Comparison of ENCODE assay signal across 8 mouse cellular contexts in the genomic region with DNA sequence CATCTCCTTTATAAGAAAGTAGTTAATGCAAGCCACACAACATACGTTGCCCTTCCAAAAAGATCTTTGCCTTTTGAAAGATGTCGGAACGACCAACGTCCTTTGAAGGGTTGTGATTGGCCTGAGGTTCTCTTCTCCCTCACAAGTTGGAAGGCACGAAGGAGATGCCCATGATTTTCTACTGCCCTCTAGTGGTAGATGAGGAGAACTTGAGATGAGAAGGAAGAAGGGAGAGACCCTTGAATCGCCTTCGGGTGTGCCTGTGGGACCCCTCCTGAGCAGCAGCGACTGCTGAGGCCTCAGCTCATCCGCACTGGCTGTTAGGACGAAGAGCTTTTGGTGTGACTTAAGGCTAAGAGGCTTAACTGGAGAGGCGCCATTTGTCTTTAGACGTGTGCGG. TPM values are rescaled to one million over a fixed set of nuclear protein-coding genes. Genes with fewer than 3 reads are reported as not detected.
DNase-seq lines count a peak whose midpoint lies in the region; ATAC-seq and TF ChIP-seq lines count a peak whose summit lies in the region.

No protein-coding gene starts in this region.

- peak; percentile 92 for TF ChIP-seq CTCF in lung, embryonic 14.5 days (IDR thresholded peaks at IDR 0.05; ENCODE audit: low read depth)
- TF ChIP-seq CTCF in olfactory bulb, adult 2 months (IDR thresholded peaks at IDR 0.05; ENCODE audit: insufficient read depth, low read depth, low read length) = peak; percentile 42; the same call in 1 of the 2 replicates

- TF ChIP-seq POLR2A in olfactory bulb, adult 2 months (IDR thresholded peaks at IDR 0.05; ENCODE audit: insufficient read depth, low read depth, low read length) = no peak

- no peaks in the 10 kb centered on the region for H3K4me1 ChIP-seq in hindbrain, embryonic 14.5 days (replicated peaks; ENCODE audit: control insufficient read depth, insufficient read depth, low read length)
- no peaks in the 10 kb centered on the region for H3K4me1 ChIP-seq in lung, embryonic 14.5 days (ENCODE audit: insufficient read depth)
- H3K4me1 ChIP-seq in olfactory bulb, adult 2 months (ENCODE audit: control insufficient read depth, insufficient read depth, low read length) = peaks cover 6% of the 10 kb centered on the region

- peaks cover 5% of the 10 kb centered on the region; the same call in 1 of the 2 replicates for H3K9me3 ChIP-seq in hindbrain, embryonic 14.5 days (ENCODE audit: control insufficient read depth, low read length)
- no peaks in the 10 kb centered on the region for H3K9me3 ChIP-seq in lung, embryonic 14.5 days (ENCODE audit: low read depth, low read length)

- H3K4me2 ChIP-seq in hindbrain, embryonic 14.5 days (replicated peaks) = no peak overlapping the region
- peak overlapping the region; percentile 52 for H3K4me2 ChIP-seq in lung, embryonic 14.5 days

- no peaks in the 10 kb centered on the region for H3K27me3 ChIP-seq in hindbrain, embryonic 14.5 days (ENCODE audit: control insufficient read depth, insufficient read depth, low read length)
- no peaks in the 10 kb centered on the region for H3K27me3 ChIP-seq in lung, embryonic 14.5 days (ENCODE audit: insufficient read depth, low read length)

- no peak overlapping the region for H3K27ac ChIP-seq in hindbrain, embryonic 14.5 days
- H3K27ac ChIP-seq in lung, embryonic 14.5 days (ENCODE audit: low read depth) = no peak overlapping the region
- no peak overlapping the region for H3K27ac ChIP-seq in olfactory bulb, adult 2 months (ENCODE audit: insufficient read depth, low read depth, low read length)

- no peak for ATAC-seq in hindbrain, embryonic 14.5 days (ENCODE audit: low FRiP score)
- ATAC-seq in lung, embryonic 14.5 days (ENCODE audit: insufficient read depth) = peak; percentile 62; the same call in 1 of the 2 replicates

- H3K36me3 ChIP-seq in hindbrain, embryonic 14.5 days (replicated peaks; ENCODE audit: control insufficient read depth, insufficient read depth) = no peaks in the 10 kb centered on the region
- H3K36me3 ChIP-seq in lung, embryonic 14.5 days (ENCODE audit: insufficient read depth) = no peaks in the 10 kb centered on the region

- peak; percentile 27 for DNase-seq in left cerebral cortex, postnatal 4 days
- no peak for DNase-seq in left cerebral cortex, postnatal 10 days (ENCODE audit: extremely low spot score in 1 of 2, low spot score in 2 of 2)
- DNase-seq in ZHBTc4 (ENCODE audit: low read depth, low spot score) = peak; percentile 87
- peak; percentile 44 for DNase-seq in fibroblast of lung, adult 2 months (ENCODE audit: low read depth)
- DNase-seq in hindbrain, embryonic 14.5 days (ENCODE audit: low spot score) = peak; percentile 75
- DNase-seq in lung, embryonic 14.5 days = peak; percentile 84
- DNase-seq in frontal cortex, postnatal 10 days (ENCODE audit: low spot score in 2 of 2) = no peak

- intact Hi-C loops in left cerebral cortex, postnatal 4 days (cut with DNase I) = loop anchor here (5.0 kb wide), 1 partner anchor 46 kb away; no protein-coding TSS in a partner anchor
- intact Hi-C loops in left cerebral cortex, postnatal 10 days (cut with DNase I) = loop anchor here (2.0 kb wide), 1 partner anchor 47 kb away; no protein-coding TSS in a partner anchor

- H3K9ac ChIP-seq in hindbrain, embryonic 14.5 days = no peak overlapping the region
- no peak overlapping the region for H3K9ac ChIP-seq in lung, embryonic 14.5 days

- WGBS in hindbrain, embryonic 14.5 days = 9% methylated on average over 13 of the region's 13 CpGs
- WGBS in lung, embryonic 14.5 days = 5% methylated on average over 13 of the region's 13 CpGs
- 7% methylated on average over 13 of the region's 13 CpGs for WGBS in olfactory bulb, adult 2 months

- H3K4me3 ChIP-seq in hindbrain, embryonic 14.5 days (replicated peaks; ENCODE audit: low read length) = no peak overlapping the region
- peak overlapping the region; percentile 8; the same call in 1 of the 2 replicates for H3K4me3 ChIP-seq in lung, embryonic 14.5 days (ENCODE audit: low read depth, low read length)
- no peak overlapping the region for H3K4me3 ChIP-seq in olfactory bulb, adult 2 months (ENCODE audit: insufficient read depth, low read depth, low read length)

RNA-seq across cellular contexts. Expression of a gene that starts 10.4 kb away (rescaled TPM):
- 10 to 100 TPM; 42.6 to 54.8 TPM for total RNA-seq in left cerebral cortex, postnatal 4 days (2021)
- total RNA-seq in left cerebral cortex, postnatal 10 days (2021) = 100 to 1,000 TPM; 107 to 111 TPM
- 15.1 and 16.2 TPM in 2 replicates for polyA plus RNA-seq in hindbrain, embryonic 14.5 days (2014; fragmentation: Nextera tagmentation; extraction: Ambion mirVana)
- polyA plus RNA-seq in lung, embryonic 14.5 days (2014; fragmentation: Nextera tagmentation; extraction: Ambion mirVana) = 7.6 and 8.0 TPM in 2 replicates
- polyA plus RNA-seq in olfactory bulb, adult 2 months (2012; ENCODE audit: insufficient read depth, insufficient read length, low replicate concordance, missing spikeins) = not detected in 2 replicates

RNA-seq across cellular contexts. Expression of a gene that starts 10.7 kb away (rescaled TPM):
- not detected for total RNA-seq in left cerebral cortex, postnatal 4 days (2021)
- not detected for total RNA-seq in left cerebral cortex, postnatal 10 days (2021)
- polyA plus RNA-seq in hindbrain, embryonic 14.5 days (2014; fragmentation: Nextera tagmentation; extraction: Ambion mirVana) = not detected in 2 replicates
- not detected in 2 replicates for polyA plus RNA-seq in lung, embryonic 14.5 days (2014; fragmentation: Nextera tagmentation; extraction: Ambion mirVana)
- not detected in 2 replicates for polyA plus RNA-seq in olfactory bulb, adult 2 months (2012; ENCODE audit: insufficient read depth, insufficient read length, low replicate concordance, missing spikeins)

RNA-seq across cellular contexts. Expression of a gene that starts 24.2 kb away (rescaled TPM):
- total RNA-seq in left cerebral cortex, postnatal 4 days (2021) = not detected
- not detected for total RNA-seq in left cerebral cortex, postnatal 10 days (2021)
- polyA plus RNA-seq in hindbrain, embryonic 14.5 days (2014; fragmentation: Nextera tagmentation; extraction: Ambion mirVana) = not detected in 2 replicates
- polyA plus RNA-seq in lung, embryonic 14.5 days (2014; fragmentation: Nextera tagmentation; extraction: Ambion mirVana) = not detected in 2 replicates
- polyA plus RNA-seq in olfactory bulb, adult 2 months (2012; ENCODE audit: insufficient read depth, insufficient read length, low replicate concordance, missing spikeins) = not detected in 2 replicates

RNA-seq across cellular contexts. Expression of a gene that starts 30.1 kb away (rescaled TPM):
- total RNA-seq in left cerebral cortex, postnatal 4 days (2021) = 1 to 10 TPM; 1.2 to 2.2 TPM
- 1 to 10 TPM; 3.0 to 4.3 TPM for total RNA-seq in left cerebral cortex, postnatal 10 days (2021)
- 0.30 and 0.44 TPM in 2 replicates for polyA plus RNA-seq in hindbrain, embryonic 14.5 days (2014; fragmentation: Nextera tagmentation; extraction: Ambion mirVana)
- polyA plus RNA-seq in lung, embryonic 14.5 days (2014; fragmentation: Nextera tagmentation; extraction: Ambion mirVana) = 2.4 and 2.6 TPM in 2 replicates
- not detected in 2 replicates for polyA plus RNA-seq in olfactory bulb, adult 2 months (2012; ENCODE audit: insufficient read depth, insufficient read length, low replicate concordance, missing spikeins)

Comparison
In these comparisons a context has a peak if more than half of its experiments do, and no peak if none do; other contexts are left out.
1. DNase-seq: peak in left cerebral cortex, postnatal 4 days (single experiment), ZHBTc4 (single experiment), fibroblast of lung, adult 2 months (single experiment), hindbrain, embryonic 14.5 days (single experiment) and lung, embryonic 14.5 days (single experiment); none in left cerebral cortex, postnatal 10 days (0 of 2) and frontal cortex, postnatal 10 days (0 of 2).